Mouse (Mus musculus) midbrain, postnatal 0 days (tissue): ENCODE results near the gene AU040320. TPM values are rescaled to one million over a fixed set of nuclear protein-coding genes. Genes with fewer than 3 reads are reported as not detected.

Source experiments
- ATAC-seq: fragments of 200-750 bp; cut with Nextera tagmentation; 2 replicates; pipeline ENCODE4 v1.8.0; 2017; ENCODE audit warnings: moderate number of reproducible peaks, mild to moderate bottlenecking, moderate TSS enrichment, moderate library complexity; ENCODE audit not compliant: low FRiP score
- DNase-seq: peaks from one replicate; pipeline ENCODE4 v3.0.0-alpha.2; 2015; ENCODE audit warnings: low spot score
- H3K27ac ChIP-seq: fragments of 300-500 bp; sonication (generic); 2 replicates; pipeline ENCODE4 v1.5.1; 2014; ENCODE audit warnings: low read depth, mild to moderate bottlenecking, low read length, mixed read lengths
- H3K27me3 ChIP-seq: fragments of 300-500 bp; sonication (generic); 2 replicates; pipeline ENCODE4 v1.6.1; 2014; ENCODE audit warnings: low read length, control low read depth, mixed read lengths; ENCODE audit not compliant: insufficient read depth
- H3K36me3 ChIP-seq: fragments of 300-500 bp; sonication (generic); 2 replicates; pipeline ENCODE4 v1.6.1; 2014; ENCODE audit warnings: low read length, control low read depth, mixed read lengths; ENCODE audit not compliant: insufficient read depth
- H3K4me1 ChIP-seq: fragments of 300-500 bp; sonication (generic); 2 replicates; pipeline ENCODE4 v1.6.1; 2014; ENCODE audit warnings: mild to moderate bottlenecking, control low read depth, antibody characterized with exemption, low read length, mixed read lengths; ENCODE audit not compliant: insufficient read depth
- H3K4me2 ChIP-seq: fragments of 300-500 bp; sonication (generic); 2 replicates; pipeline ENCODE4 v1.6.1; 2014; ENCODE audit warnings: low read depth, mild to moderate bottlenecking, low read length, mixed read lengths; ENCODE audit not compliant: poor library complexity, severe bottlenecking
- H3K4me3 ChIP-seq: fragments of 300-500 bp; sonication (generic); 2 replicates; pipeline ENCODE4 v1.5.1; 2014; ENCODE audit warnings: low read depth, mild to moderate bottlenecking, low read length, moderate library complexity
- H3K9ac ChIP-seq: fragments of 300-500 bp; sonication (generic); replicated peaks from 2 replicates; pipeline ENCODE4 v1.6.1; 2014; ENCODE audit warnings: mild to moderate bottlenecking, low read length, moderate library complexity, mixed read lengths; ENCODE audit not compliant: poor library complexity, severe bottlenecking
- H3K9me3 ChIP-seq: fragments of 300-500 bp; sonication (generic); 2 replicates; pipeline ENCODE4 v1.6.1; 2016; ENCODE audit warnings: low read length, control low read depth
- CTCF ChIP-seq: IDR thresholded peaks from 2 replicates; pipeline ENCODE4 v1.5.1; 2016; ENCODE audit warnings: antibody characterized with exemption, mild to moderate bottlenecking
- WGBS: fragments of 180-500 bp; shearing (Covaris S2); extraction: QIAGEN DNeasy Blood & Tissue Kit; methylation state at CpG from one replicate; pipeline ENCODE4 v1.1.7; 2014; 5-methylcytosine and 5-hydroxymethylcytosine counted together
- polyA plus RNA-seq: library from polyadenylated mRNA; unstranded; fragments of >200 nt; fragmentation: Nextera tagmentation; extraction: Ambion mirVana; gene quantifications from 2 replicates; pipeline ENCODE4 v1.2.1, GENCODE M21; 2015
- total RNA-seq: library from RNA; depleted of rRNA; stranded (reverse); fragments of >200 nt; gene quantifications from 2 replicates; pipeline ENCODE4 v1.2.3, GENCODE M21; 2014

AU040320 gene
- total and polyA plus RNA-seq, 2 experiments from 2014 or later: 35.5 to 40.1 TPM

DNA sequence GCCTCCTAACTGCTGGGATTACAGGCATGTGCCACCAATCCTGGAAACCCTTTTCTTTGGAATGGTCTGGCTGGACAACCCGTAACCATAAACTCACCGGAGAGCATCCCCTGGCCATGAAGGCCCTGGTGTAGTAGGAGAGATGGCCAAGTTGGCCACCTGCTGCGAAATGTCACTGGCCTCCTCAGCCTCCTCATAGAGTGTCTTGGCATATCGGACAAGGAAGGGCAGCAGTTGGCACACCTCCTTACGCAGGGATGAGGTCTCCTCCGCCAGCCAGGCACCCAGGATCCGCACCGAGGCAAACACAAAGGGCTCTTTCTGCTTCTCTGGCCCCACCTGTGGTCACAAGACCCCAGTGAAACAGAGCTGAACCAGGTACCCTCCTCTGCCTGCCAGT lies 5.0 kb upstream of the AU040320 start:
- 93% methylated on average over 8 of the region's 8 CpGs for WGBS
- H3K27ac ChIP-seq: no peak overlapping the region
- H3K27me3 ChIP-seq: no peaks in the 10 kb centered on the region
- H3K4me3 ChIP-seq: no peak overlapping the region
- DNase-seq: no peak
- no peak for ATAC-seq
- H3K4me1 ChIP-seq: peaks cover 11% of the 10 kb centered on the region; the same call in 1 of the 2 replicates
- no peaks in the 10 kb centered on the region for H3K9me3 ChIP-seq
- H3K36me3 ChIP-seq: peaks cover 59% of the 10 kb centered on the region
- peak overlapping the region; percentile 12; the same call in 1 of the 2 replicates for H3K4me2 ChIP-seq
- H3K9ac ChIP-seq: 0 out of 2 replicates have a peak overlapping the region, but pooled peaks have one; percentile 13
- no peak for TF ChIP-seq CTCF

GRCm38 (mm10) chr4:126749553-126749952 lies 3.8 kb upstream of the AU040320 start:
- no peak overlapping the region for H3K4me3 ChIP-seq

DNA sequence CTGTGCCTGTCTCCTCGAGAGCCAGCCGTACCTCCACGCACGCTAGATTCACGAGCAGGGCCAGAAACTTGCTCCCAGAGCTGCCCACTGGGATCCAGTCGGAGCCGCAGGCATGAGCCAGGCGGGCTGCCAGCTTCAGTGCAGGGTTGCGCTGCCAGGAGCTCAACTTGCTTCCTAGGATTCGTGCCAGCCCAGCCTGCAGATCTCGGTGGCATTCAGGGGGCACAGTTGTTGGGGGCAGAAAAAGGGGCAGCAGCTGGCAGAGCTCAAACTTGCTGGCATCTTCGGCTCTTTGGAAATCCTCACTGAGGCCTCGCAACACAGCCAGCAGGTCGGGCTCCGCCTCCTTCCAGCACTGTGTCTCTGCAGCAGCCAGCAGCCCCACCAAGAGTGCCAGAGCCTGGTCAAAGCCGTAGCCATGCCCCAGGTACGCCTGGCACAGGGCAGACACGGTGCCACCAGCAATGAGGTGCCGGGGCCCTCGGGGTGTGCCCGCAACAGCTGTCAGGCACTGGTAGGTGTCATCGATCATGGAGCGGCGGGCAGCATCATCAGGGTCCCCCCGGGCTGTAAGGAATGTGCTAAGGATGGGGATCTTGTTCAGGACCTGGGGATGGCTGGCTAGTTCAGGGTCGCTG lies 3.2 kb upstream of the AU040320 start:
- H3K27me3 ChIP-seq: no peaks in the 10 kb centered on the region
- DNase-seq (peak; percentile 85), ATAC-seq (no peak)
- H3K27ac ChIP-seq: no peak overlapping the region
- WGBS: 70% methylated on average over 26 of the region's 26 CpGs
- no peak overlapping the region for H3K4me3 ChIP-seq
- H3K36me3 ChIP-seq: peaks cover 42% of the 10 kb centered on the region
- 0 out of 2 replicates have a peak overlapping the region, but pooled peaks have one; percentile 24 for H3K9ac ChIP-seq
- TF ChIP-seq CTCF: no peak
- peak overlapping the region; percentile 94 for H3K4me2 ChIP-seq
- H3K9me3 ChIP-seq: no peaks in the 10 kb centered on the region
- H3K4me1 ChIP-seq: peaks cover 15% of the 10 kb centered on the region; the same call in 1 of the 2 replicates

More at GRCm38 (mm10) chr4:126749553-126749952, 3.8 kb upstream of the AU040320 start:
- DNase-seq (no peak), ATAC-seq (no peak)
- H3K4me1 ChIP-seq: peaks cover 11% of the 10 kb centered on the region; the same call in 1 of the 2 replicates
- peak overlapping the region; percentile 94 for H3K4me2 ChIP-seq
- H3K27ac ChIP-seq: no peak overlapping the region
- WGBS: 89% methylated on average over 11 of the region's 11 CpGs
- H3K9me3 ChIP-seq: no peaks in the 10 kb centered on the region
- no peak for TF ChIP-seq CTCF
- H3K36me3 ChIP-seq: peaks cover 48% of the 10 kb centered on the region
- 0 out of 2 replicates have a peak overlapping the region, but pooled peaks have one; percentile 9 for H3K9ac ChIP-seq
- no peaks in the 10 kb centered on the region for H3K27me3 ChIP-seq

DNA sequence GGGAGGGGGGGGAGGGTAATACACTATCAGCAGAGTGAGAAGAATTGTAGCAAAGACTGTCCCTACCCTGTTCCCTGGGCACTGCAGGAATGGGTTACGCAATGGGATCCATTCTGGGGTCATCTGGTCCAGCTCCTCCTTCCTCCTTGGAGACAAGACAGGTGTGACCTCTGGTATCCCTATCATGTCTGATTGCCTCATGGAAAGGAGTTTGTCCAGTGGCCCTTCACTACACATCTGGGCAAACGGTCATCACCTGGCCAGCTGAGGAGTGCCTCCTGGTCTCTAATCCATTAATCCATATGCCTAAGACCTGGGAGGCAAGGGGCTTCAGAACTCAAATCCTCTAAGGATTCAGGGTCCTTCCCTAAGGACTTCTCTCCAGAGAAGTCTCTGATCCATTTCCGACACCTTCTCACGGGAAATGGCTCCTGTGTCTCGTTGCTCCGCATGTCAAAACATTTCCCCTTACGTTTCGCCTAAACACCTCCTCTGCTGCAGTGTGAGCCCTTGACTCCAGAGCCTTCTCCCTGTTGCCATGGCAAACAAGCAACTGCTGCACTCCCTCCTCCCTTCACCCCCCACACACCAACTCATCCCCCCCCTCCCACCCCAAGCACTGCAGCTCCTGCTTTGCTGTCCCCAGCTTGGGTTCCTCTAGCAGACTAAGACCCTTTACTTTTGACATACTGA lies 2.3 kb upstream of the AU040320 start:
- H3K36me3 ChIP-seq: peaks cover 36% of the 10 kb centered on the region
- no peaks in the 10 kb centered on the region for H3K9me3 ChIP-seq
- ATAC-seq: no peak
- 55% methylated on average over 8 of the region's 8 CpGs for WGBS
- TF ChIP-seq CTCF: no peak
- peak overlapping the region; percentile 94 for H3K4me3 ChIP-seq
- 0 out of 2 replicates have a peak overlapping the region, but pooled peaks have one; percentile 13 for H3K9ac ChIP-seq
- no peak overlapping the region for H3K27ac ChIP-seq
- H3K4me1 ChIP-seq: peaks cover 15% of the 10 kb centered on the region; the same call in 1 of the 2 replicates
- no peak for DNase-seq
- peak overlapping the region; percentile 94 for H3K4me2 ChIP-seq
- no peaks in the 10 kb centered on the region for H3K27me3 ChIP-seq

DNA sequence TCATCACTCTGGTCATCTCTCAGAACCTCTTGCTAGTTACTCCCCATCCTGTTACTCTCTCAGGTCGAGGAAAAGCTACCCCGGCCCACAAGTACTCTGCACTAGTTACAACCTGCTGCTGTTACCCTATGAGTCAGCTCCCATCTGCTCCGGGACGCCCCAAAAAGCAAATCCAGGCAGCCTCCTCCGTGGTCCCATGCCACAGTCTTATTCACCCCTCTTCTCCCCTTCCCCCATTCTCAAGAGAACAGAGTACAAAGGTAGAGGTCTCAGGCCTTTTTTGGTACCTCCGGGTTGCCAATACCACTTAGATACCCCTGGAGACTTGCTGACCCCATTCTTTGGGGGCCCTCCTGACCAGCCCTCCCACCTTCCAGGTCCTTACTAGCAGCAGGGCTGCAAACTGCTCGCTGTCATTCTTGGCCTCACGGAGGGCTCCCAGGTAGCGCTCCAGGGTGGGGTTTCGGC lies 1.8 kb upstream of the AU040320 start:
- ATAC-seq (no peak), DNase-seq (no peak)
- H3K27ac ChIP-seq: no peak overlapping the region
- WGBS: 42% methylated on average over 10 of the region's 10 CpGs
- no peak for TF ChIP-seq CTCF
- peak overlapping the region; percentile 94 for H3K4me2 ChIP-seq
- peak overlapping the region; percentile 94 for H3K4me3 ChIP-seq
- H3K4me1 ChIP-seq: peaks cover 15% of the 10 kb centered on the region; the same call in 1 of the 2 replicates
- H3K27me3 ChIP-seq: no peaks in the 10 kb centered on the region
- no peaks in the 10 kb centered on the region for H3K9me3 ChIP-seq
- H3K36me3 ChIP-seq: peaks cover 30% of the 10 kb centered on the region
- H3K9ac ChIP-seq: peak overlapping the region; percentile 95
